Mouse (Mus musculus) embryonic fibroblast, embryonic 13.5 days (primary cell): Measurements from ENCODE around the gene Erc2.

ENCODE experiments used
- CTCF ChIP-seq: IDR thresholded peaks from 2 replicates; pipeline ENCODE4 v1.5.1; 2011; ENCODE audit warnings: mild to moderate bottlenecking, control low read depth, low read length, moderate library complexity, borderline replicate concordance; ENCODE audit not compliant: insufficient read depth
- POLR2A ChIP-seq: IDR thresholded peaks from 2 replicates; pipeline ENCODE4 v1.6.1; 2011; ENCODE audit warnings: low read depth, mild to moderate bottlenecking, control low read depth, low read length, moderate library complexity

DNA sequence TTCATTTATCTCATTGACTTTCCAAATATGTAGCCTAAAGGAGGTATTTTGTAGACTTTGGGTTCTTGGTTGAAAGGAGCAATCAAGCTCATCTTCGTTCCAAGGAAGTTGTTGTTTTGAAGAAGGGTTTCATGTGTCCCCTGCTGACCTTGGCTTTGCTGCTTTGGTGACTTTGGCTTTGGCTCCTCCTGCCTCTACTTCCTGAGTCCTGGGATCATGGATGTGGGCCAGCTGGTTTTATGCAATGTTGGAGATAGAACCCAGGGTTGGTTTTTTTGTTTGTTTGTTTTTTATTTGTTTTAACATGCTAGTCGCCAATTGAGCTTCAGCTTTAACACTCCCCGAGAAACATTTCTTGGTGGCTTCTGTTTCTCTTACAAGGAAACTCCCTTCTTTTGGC, 4.9 kb upstream of the Erc2 start:
- TF ChIP-seq CTCF (no peak), POLR2A (no peak)
